Comparison of ENCODE assay signal across 11 mouse cellular contexts in genomic region chr11:94189579-94189978, GRCm38 (mm10). TPM values are rescaled to one million over a fixed set of nuclear protein-coding genes. Genes with fewer than 3 reads are reported as not detected.
DNase-seq lines count a peak whose midpoint lies in the region; ATAC-seq lines count a peak whose summit lies in the region.
"Had no signal": no experiment of that assay in that cellular context is flagged by ENCODE, and none has a peak within 500 bp of the region (broad histone marks: within the 10 kb centered on the region; RNA-seq: fewer than 3 reads in every experiment).

No protein-coding gene starts in this region.

- peak; percentile 85 for ATAC-seq in kidney, embryonic 16.5 days (ENCODE audit: low FRiP score, low TSS enrichment)
- ATAC-seq in stomach, embryonic 16.5 days (ENCODE audit: insufficient read depth, low FRiP score), result peak; percentile 65; the same call in 1 of the 2 replicates

- 30% methylated on average over 10 of the region's 10 CpGs for WGBS in kidney, embryonic 16.5 days
- 77% methylated on average over 10 of the region's 10 CpGs for WGBS in limb, embryonic 10.5 days
- 29% methylated on average over 10 of the region's 10 CpGs for WGBS in stomach, embryonic 16.5 days

- no peaks in the 10 kb centered on the region for H3K9me3 ChIP-seq in kidney, embryonic 16.5 days (ENCODE audit: low read length)
- no peaks in the 10 kb centered on the region for H3K9me3 ChIP-seq in limb, embryonic 10.5 days (replicated peaks)
- no peaks in the 10 kb centered on the region for H3K9me3 ChIP-seq in stomach, embryonic 16.5 days (replicated peaks; ENCODE audit: control insufficient read depth, low read length)

- H3K27ac ChIP-seq in kidney, embryonic 16.5 days (ENCODE audit: low read length), result peak overlapping the region; percentile 56
- H3K27ac ChIP-seq in limb, embryonic 10.5 days, result peak overlapping the region; percentile 4; the same call in 1 of the 2 replicates
- peak overlapping the region; percentile 51; the same call in 1 of the 2 replicates for H3K27ac ChIP-seq in stomach, embryonic 16.5 days (ENCODE audit: low read length)

- H3K4me2 ChIP-seq in kidney, embryonic 16.5 days (replicated peaks; ENCODE audit: low read depth, low read length), result no peak overlapping the region
- H3K4me2 ChIP-seq in stomach, embryonic 16.5 days (ENCODE audit: low read depth, low read length), result no peak overlapping the region

- H3K27me3 ChIP-seq in kidney, embryonic 16.5 days (ENCODE audit: insufficient read depth, low read length), result no peaks in the 10 kb centered on the region
- no peaks in the 10 kb centered on the region; the same call in 1 of the 2 replicates for H3K27me3 ChIP-seq in limb, embryonic 10.5 days (ENCODE audit: low read depth, poor library complexity, severe bottlenecking)
- no peaks in the 10 kb centered on the region for H3K27me3 ChIP-seq in stomach, embryonic 16.5 days (ENCODE audit: control insufficient read depth, insufficient read depth, low read length)

- no peaks in the 10 kb centered on the region for H3K36me3 ChIP-seq in kidney, embryonic 16.5 days (ENCODE audit: insufficient read depth, low read length)
- no peaks in the 10 kb centered on the region for H3K36me3 ChIP-seq in limb, embryonic 10.5 days
- H3K36me3 ChIP-seq in stomach, embryonic 16.5 days (ENCODE audit: control insufficient read depth, insufficient read depth, low read length), result no peaks in the 10 kb centered on the region

- H3K4me3 ChIP-seq in kidney, embryonic 16.5 days (ENCODE audit: low read length), result no peak overlapping the region
- H3K4me3 ChIP-seq in limb, embryonic 10.5 days, result no peak overlapping the region
- no peak overlapping the region for H3K4me3 ChIP-seq in stomach, embryonic 16.5 days (replicated peaks; ENCODE audit: low read length)

- peak; percentile 68 to 87 for DNase-seq in adrenal gland, adult (ENCODE audit: inconsistent age in 2 of 2, low spot score in 1 of 2)
- no peak for DNase-seq in adrenal gland, adult 18-20 months (ENCODE audit: low spot score in 2 of 2)
- DNase-seq in kidney, adult 18-20 months, result no peak
- DNase-seq in limb, embryonic 10.5 days (ENCODE audit: low spot score), result no peak
- DNase-seq in lung, postnatal 25 days (ENCODE audit: low spot score), result no peak
- DNase-seq in layer of hippocampus, adult 9-10 months (ENCODE audit: low spot score), result no peak
- DNase-seq: cerebellum, adult 8-10 months; kidney, adult 11 months; right cerebral cortex, postnatal 4 days had no signal

- peaks cover 5% of the 10 kb centered on the region; the same call in 1 of the 2 replicates for H3K4me1 ChIP-seq in kidney, embryonic 16.5 days (ENCODE audit: insufficient read depth, low read length)
- peaks cover 13% of the 10 kb centered on the region for H3K4me1 ChIP-seq in limb, embryonic 10.5 days
- H3K4me1 ChIP-seq in stomach, embryonic 16.5 days (ENCODE audit: control insufficient read depth, insufficient read depth, low read length), result no peaks in the 10 kb centered on the region; the same call in 1 of the 2 replicates

- H3K9ac ChIP-seq in kidney, embryonic 16.5 days (replicated peaks; ENCODE audit: low read length), result no peak overlapping the region
- H3K9ac ChIP-seq in stomach, embryonic 16.5 days (ENCODE audit: low read length), result no peak overlapping the region

RNA-seq across cellular contexts. Expression of gene Tob1, which starts 21.7 kb away (rescaled TPM):
- 100 to 1,000 TPM; 170 to 250 TPM for total RNA-seq in adrenal gland, adult 18-20 months (2021)
- polyA plus RNA-seq in kidney, embryonic 16.5 days (2015; fragmentation: Nextera tagmentation; extraction: Ambion mirVana), result 31.9 and 36.1 TPM in 2 replicates
- 15.0 and 22.5 TPM in 2 replicates for polyA plus RNA-seq in limb, embryonic 10.5 days (2016; fragmentation: Nextera tagmentation; extraction: Ambion mirVana)
- polyA plus RNA-seq in stomach, embryonic 16.5 days (2015; fragmentation: Nextera tagmentation; extraction: Ambion mirVana), result 35.9 and 42.3 TPM in 2 replicates

RNA-seq across cellular contexts. Expression of gene Wfikkn2, which starts 56.2 kb away (rescaled TPM):
- total RNA-seq in adrenal gland, adult 18-20 months (2021), result 1 to 10 TPM in 1 of 2 experiments, under 1 TPM in 1; 0.53 to 2.2 TPM
- 2.2 and 3.1 TPM in 2 replicates for polyA plus RNA-seq in kidney, embryonic 16.5 days (2015; fragmentation: Nextera tagmentation; extraction: Ambion mirVana)
- 1.6 and 7.9 TPM in 2 replicates for polyA plus RNA-seq in limb, embryonic 10.5 days (2016; fragmentation: Nextera tagmentation; extraction: Ambion mirVana)
- 3.1 and 3.4 TPM in 2 replicates for polyA plus RNA-seq in stomach, embryonic 16.5 days (2015; fragmentation: Nextera tagmentation; extraction: Ambion mirVana)

Comparison
In these comparisons a context has a peak if more than half of its experiments do, and no peak if none do; other contexts are left out.
1. DNase-seq: peak in adrenal gland, adult (2 of 2); none in adrenal gland, adult 18-20 months (0 of 2), kidney, adult 18-20 months (single experiment), limb, embryonic 10.5 days (single experiment), lung, postnatal 25 days (single experiment) and layer of hippocampus, adult 9-10 months (single experiment).
2. H3K27ac ChIP-seq: peak in every context shown above with its lines; median percentile 56 in kidney, embryonic 16.5 days; 51 in stomach, embryonic 16.5 days; 4 in limb, embryonic 10.5 days.